Mouse (Mus musculus) midbrain, embryonic 16.5 days (tissue): ENCODE results near the gene Ccdc138. TPM values are rescaled to one million over a fixed set of nuclear protein-coding genes. Genes with fewer than 3 reads are reported as not detected.

Experiments
- ATAC-seq: fragments of 200-750 bp; cut with Nextera tagmentation; 2 replicates; pipeline ENCODE4 v1.8.0; 2017; ENCODE audit warnings: moderate TSS enrichment
- H3K27ac ChIP-seq: fragments of 300-500 bp; sonication (generic); 2 replicates; pipeline ENCODE4 v1.5.1; 2014; ENCODE audit warnings: mild to moderate bottlenecking, low read length, mixed read lengths
- H3K27me3 ChIP-seq: fragments of 300-500 bp; sonication (generic); 2 replicates; pipeline ENCODE4 v1.6.1; 2014; ENCODE audit warnings: low read depth, low read length, mixed read lengths; ENCODE audit not compliant: control insufficient read depth, insufficient read depth
- H3K36me3 ChIP-seq: fragments of 300-500 bp; sonication (generic); 2 replicates; pipeline ENCODE4 v1.6.1; 2014; ENCODE audit warnings: mild to moderate bottlenecking, low read length, moderate library complexity, mixed read lengths; ENCODE audit not compliant: control insufficient read depth, insufficient read depth
- H3K4me1 ChIP-seq: fragments of 300-500 bp; sonication (generic); 2 replicates; pipeline ENCODE4 v1.6.1; 2014; ENCODE audit warnings: mild to moderate bottlenecking, low read length, mixed read lengths; ENCODE audit not compliant: control insufficient read depth, insufficient read depth
- H3K4me2 ChIP-seq: fragments of 300-500 bp; sonication (generic); 2 replicates; pipeline ENCODE4 v1.6.1; 2014; ENCODE audit warnings: mild to moderate bottlenecking, low read length, mixed read lengths
- H3K4me3 ChIP-seq: fragments of 300-500 bp; sonication (generic); 2 replicates; pipeline ENCODE4 v1.5.1; 2014; ENCODE audit warnings: low read depth, mild to moderate bottlenecking, low read length, moderate library complexity, mixed read lengths
- H3K9ac ChIP-seq: fragments of 300-500 bp; sonication (generic); 2 replicates; pipeline ENCODE4 v1.6.1; 2014; ENCODE audit warnings: low read depth, low read length, mixed read lengths
- H3K9me3 ChIP-seq: fragments of 300-500 bp; sonication (generic); replicated peaks from 2 replicates; pipeline ENCODE4 v1.6.1; 2014; ENCODE audit warnings: mild to moderate bottlenecking, low read length, mixed read lengths; ENCODE audit not compliant: control insufficient read depth, poor library complexity, severe bottlenecking
- WGBS: fragments of 180-500 bp; shearing (Covaris S2); extraction: QIAGEN DNeasy Blood & Tissue Kit; methylation state at CpG from one replicate; pipeline ENCODE4 v1.1.7; 2014; 5-methylcytosine and 5-hydroxymethylcytosine counted together
- polyA plus RNA-seq: library from polyadenylated mRNA; unstranded; fragments of >200 nt; fragmentation: Nextera tagmentation; extraction: Ambion mirVana; gene quantifications from 2 replicates; pipeline ENCODE4 v1.2.1, GENCODE M21; 2015

Gene Ccdc138
- polyA plus RNA-seq, result 10.1 and 11.0 TPM in 2 replicates

DNA sequence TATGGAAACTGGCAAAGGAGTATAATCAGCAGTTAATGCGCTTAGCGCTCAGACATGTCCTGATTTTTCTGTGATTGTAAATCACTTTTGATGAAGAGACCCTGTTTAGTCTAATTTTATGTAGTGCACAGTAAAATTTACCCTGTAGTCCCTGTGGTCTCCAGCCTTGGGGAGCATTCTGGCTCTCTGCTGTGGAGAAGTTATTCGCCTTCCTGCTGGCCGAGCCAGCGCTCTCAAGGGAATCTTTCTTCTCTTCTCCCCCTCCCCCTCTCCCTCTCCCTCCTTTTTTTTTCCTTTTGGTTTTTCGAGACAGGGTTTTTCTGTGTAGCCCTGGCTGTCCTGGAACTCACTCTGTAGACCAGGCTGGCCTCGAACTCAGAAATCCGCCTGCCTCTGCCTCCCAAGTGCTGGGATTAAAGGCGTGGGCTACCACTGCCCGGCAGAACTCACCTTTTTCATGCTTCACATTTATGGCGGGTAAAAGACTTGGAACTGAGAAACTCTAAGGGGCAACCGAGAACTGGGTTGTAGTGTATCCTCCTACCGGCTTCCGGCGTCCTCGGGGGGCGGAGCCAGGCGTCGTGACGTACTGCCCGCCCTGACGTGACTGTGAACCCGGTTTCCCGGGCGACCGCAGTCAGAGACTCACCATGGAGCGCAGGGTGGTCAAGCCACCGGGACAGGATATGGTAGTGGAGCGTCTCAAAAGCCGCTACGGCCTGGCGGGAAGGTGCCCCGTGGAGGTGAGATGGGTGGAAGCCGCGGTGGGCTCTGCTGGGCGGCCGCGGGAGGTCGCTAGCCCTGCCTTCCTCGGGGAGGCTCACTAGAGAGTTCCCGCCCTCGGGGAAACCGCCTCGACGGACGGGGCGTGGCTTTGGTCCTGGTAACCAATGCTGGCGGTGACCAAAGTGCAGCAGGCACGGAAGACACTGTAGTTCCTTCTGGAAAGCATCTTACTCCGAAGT lies at the start of gene Ccdc138:
Ccdc138 (plus strand) TSS at position 629 of the 965 bp plus-strand sequence.
- under 1% methylated on average over 50 of the region's 50 CpGs for WGBS
- Histone ChIP-seq H3K9ac (peak within 1 kb of the TSS; percentile 78), H3K4me2 (peak within 1 kb of the TSS; percentile 77), H3K36me3 (peaks cover 14% of the 10 kb centered on the region; the same call in 1 of the 2 replicates), H3K4me1 (peaks cover 10% of the 10 kb centered on the region), H3K9me3 (no peaks in the 10 kb centered on the region), H3K27me3 (no peaks in the 10 kb centered on the region), H3K4me3 (peak within 1 kb of the TSS; percentile 87), H3K27ac (peak within 1 kb of the TSS; percentile 84)
- peak; percentile 100 for ATAC-seq

GRCm38 (mm10) chr10:58451575-58451974 lies 46.2 kb upstream of the Ccdc138 start:
- H3K9ac ChIP-seq, result no peak overlapping the region
- H3K4me1 ChIP-seq, result peaks cover 5% of the 10 kb centered on the region
- no peak overlapping the region for H3K4me2 ChIP-seq
- no peak overlapping the region for H3K4me3 ChIP-seq
- ATAC-seq, result no peak
- H3K9me3 ChIP-seq, result no peaks in the 10 kb centered on the region
- no peaks in the 10 kb centered on the region for H3K27me3 ChIP-seq
- no peak overlapping the region for H3K27ac ChIP-seq
- H3K36me3 ChIP-seq, result peaks cover 4% of the 10 kb centered on the region; the same call in 1 of the 2 replicates

DNA sequence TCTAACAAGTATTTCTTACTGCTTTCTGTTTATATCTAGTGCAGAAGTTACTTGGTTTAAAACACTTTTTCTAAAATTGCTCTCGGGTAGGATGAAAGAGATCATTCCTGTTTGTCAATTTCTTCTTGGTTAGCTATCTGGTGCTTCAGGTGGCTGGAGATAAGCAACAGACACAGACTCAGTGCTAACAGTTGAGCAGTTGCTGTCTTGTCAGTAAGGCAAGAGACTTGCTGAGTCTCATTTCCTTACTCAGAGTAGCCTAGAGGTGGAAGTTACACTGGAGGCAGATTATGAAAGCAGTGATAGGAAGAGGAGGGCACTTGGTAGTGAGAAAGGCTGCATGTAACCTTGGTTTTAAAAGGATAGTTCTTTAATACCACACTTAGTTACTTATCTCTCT lies 45.6 kb upstream of the Ccdc138 start:
- no peaks in the 10 kb centered on the region for H3K9me3 ChIP-seq
- no peak overlapping the region for H3K4me3 ChIP-seq
- no peak overlapping the region for H3K9ac ChIP-seq
- H3K36me3 ChIP-seq, result peaks cover 4% of the 10 kb centered on the region; the same call in 1 of the 2 replicates
- no peak overlapping the region for H3K4me2 ChIP-seq
- H3K4me1 ChIP-seq, result peaks cover 5% of the 10 kb centered on the region
- no peak overlapping the region for H3K27ac ChIP-seq
- WGBS, result 85% methylated on average over 1 of the region's 1 CpGs
- H3K27me3 ChIP-seq, result no peaks in the 10 kb centered on the region
- ATAC-seq, result no peak

DNA sequence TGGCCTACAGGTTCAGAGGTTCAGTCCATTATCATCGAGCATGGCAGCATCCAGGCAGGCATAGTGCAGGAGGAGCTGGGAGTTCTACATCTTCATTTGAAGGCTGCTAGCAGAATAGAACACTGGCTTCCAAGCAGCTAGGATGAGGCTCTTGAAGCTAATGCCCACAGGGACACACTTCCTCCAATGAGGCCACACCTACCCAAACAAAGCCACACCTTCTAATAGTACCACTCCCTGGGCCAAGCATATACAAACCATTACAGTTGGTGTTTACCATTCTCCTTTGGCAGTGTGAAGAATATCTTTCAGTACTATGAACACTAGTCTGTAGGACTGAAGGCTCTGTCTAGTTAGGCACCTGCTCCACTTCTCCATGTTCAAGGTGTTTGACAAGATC lies 37.9 kb upstream of the Ccdc138 start:
- Histone ChIP-seq H3K4me3 (no peak overlapping the region), H3K4me2 (no peak overlapping the region), H3K9me3 (no peaks in the 10 kb centered on the region), H3K36me3 (peaks cover 16% of the 10 kb centered on the region), H3K27ac (no peak overlapping the region), H3K9ac (no peak overlapping the region), H3K27me3 (no peaks in the 10 kb centered on the region), H3K4me1 (no peaks in the 10 kb centered on the region)
- 100% methylated on average over 1 of the region's 1 CpGs for WGBS
- no peak for ATAC-seq

GRCm38 (mm10) chr10:58477086-58477755 lies 20.5 kb upstream of the Ccdc138 start:
- 85% methylated on average over 5 of the region's 5 CpGs for WGBS
- H3K27ac ChIP-seq, result no peak overlapping the region
- H3K36me3 ChIP-seq, result peaks cover 28% of the 10 kb centered on the region
- H3K9ac ChIP-seq, result no peak overlapping the region
- H3K27me3 ChIP-seq, result no peaks in the 10 kb centered on the region
- no peak overlapping the region for H3K4me3 ChIP-seq
- H3K9me3 ChIP-seq, result no peaks in the 10 kb centered on the region
- no peak overlapping the region for H3K4me2 ChIP-seq
- no peaks in the 10 kb centered on the region for H3K4me1 ChIP-seq
- no peak for ATAC-seq

- Histone ChIP-seq H3K4me1 (no peaks in the 10 kb centered on the region), H3K4me2 (no peak overlapping the region), H3K9me3 (no peaks in the 10 kb centered on the region), H3K36me3 (peaks cover 29% of the 10 kb centered on the region), H3K27me3 (no peaks in the 10 kb centered on the region), H3K27ac (no peak overlapping the region), H3K9ac (no peak overlapping the region), H3K4me3 (no peak overlapping the region)
- ATAC-seq, result no peak
- WGBS, result 97% methylated on average over 2 of the region's 2 CpGs
Observed at GRCm38 (mm10) chr10:58478071-58478578, 19.6 kb upstream of the Ccdc138 start.

- Histone ChIP-seq H3K4me3 (no peak overlapping the region), H3K27me3 (no peaks in the 10 kb centered on the region), H3K9ac (no peak overlapping the region), H3K27ac (no peak overlapping the region), H3K9me3 (no peaks in the 10 kb centered on the region), H3K4me2 (no peak overlapping the region), H3K36me3 (peaks cover 33% of the 10 kb centered on the region), H3K4me1 (no peaks in the 10 kb centered on the region)
- 96% methylated on average over 4 of the region's 4 CpGs for WGBS
- ATAC-seq, result no peak
Observed at GRCm38 (mm10) chr10:58479954-58480490, 17.7 kb upstream of the Ccdc138 start.

DNA sequence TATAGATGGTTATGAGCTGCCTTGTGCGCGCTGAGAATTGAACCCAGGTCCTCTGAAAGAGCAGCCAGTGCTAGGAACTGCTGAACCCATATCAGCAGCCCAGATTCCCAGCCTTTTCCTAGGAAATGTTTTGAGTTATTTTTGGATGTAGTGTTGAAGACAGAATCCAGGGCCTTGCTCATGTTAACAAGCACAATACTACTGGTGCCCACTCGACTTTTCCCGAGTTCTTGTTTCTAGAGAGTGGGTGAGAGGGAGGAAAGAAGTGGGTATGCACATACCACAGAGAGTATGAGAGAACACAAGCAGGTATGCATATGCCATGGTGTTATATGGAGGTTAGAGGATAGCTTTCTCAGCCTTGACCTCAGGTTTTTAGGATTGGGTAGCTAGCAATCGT lies 6.7 kb upstream of the Ccdc138 start:
- Histone ChIP-seq H3K9me3 (no peaks in the 10 kb centered on the region), H3K27ac (no peak overlapping the region), H3K9ac (no peak overlapping the region), H3K4me1 (no peaks in the 10 kb centered on the region), H3K4me2 (no peak overlapping the region), H3K4me3 (no peak overlapping the region), H3K27me3 (no peaks in the 10 kb centered on the region), H3K36me3 (peaks cover 35% of the 10 kb centered on the region)
- WGBS, result 92% methylated on average over 5 of the region's 5 CpGs
- ATAC-seq, result no peak
